Mouse (Mus musculus): ENCODE results near the gene Uox.

The Uox gene

DNA sequence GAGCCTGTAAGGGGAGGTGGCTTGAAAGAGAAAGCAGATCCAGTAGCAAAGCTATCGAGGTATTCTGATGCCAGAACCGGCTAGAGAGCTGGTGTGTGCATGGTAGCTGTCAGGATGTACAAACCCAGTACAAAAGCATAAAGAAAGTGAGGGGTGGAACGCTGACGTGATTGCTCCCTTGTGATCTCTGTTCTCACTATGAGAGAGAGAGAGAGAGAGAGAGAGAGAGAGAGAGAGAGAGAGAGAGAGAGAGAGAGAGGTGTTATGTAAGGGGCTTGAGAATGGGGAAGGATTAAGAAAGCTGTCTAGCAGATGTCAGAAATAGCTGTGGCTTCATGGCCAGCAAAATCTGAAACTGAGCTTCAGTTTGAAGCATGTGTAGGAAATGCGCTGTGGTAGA lies 13.7 kb downstream of the Uox start:
- DNase-seq (ENCODE audit: low spot score in 2 of 2), result no peak

DNA sequence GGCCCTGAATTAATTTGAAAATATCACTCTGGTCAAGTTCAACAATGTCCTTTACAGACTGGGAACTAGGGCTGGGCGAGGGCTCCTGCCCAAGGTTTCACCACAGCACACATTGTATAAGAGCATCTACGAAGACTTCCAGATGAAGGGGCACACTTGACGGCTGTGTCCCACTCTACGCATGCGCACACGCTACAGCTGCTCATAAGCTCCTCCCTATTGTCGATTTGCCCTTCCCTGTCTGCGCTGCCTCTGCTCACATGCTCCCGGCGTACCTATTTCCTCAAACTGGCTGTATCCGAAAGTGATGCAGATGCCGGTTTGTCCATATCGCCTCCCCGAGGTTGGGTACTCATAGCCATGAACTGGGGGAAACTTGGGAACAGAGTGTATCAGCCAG lies 16.4 kb downstream of the Uox start:
- no peak for DNase-seq (ENCODE audit: low spot score in 2 of 2)

DNA sequence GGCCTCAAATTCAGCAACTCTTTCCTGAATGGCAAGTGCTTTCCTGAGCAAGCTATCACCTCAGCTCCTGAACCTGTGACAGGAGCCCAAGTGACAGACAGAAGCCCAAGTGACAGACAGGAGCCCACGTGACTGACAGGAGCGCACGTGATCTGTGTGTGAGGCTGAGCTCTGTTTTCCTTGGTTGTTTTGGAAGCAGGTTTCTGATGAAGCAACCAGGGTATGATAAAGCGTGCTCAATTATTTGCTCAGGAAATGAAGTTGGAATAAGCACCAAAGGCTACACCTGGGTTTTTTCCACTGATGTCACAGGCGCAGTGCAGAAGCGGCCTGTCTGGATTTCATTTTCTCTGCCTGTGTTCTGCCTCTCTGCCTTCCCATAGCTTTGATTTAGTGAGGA lies 19.3 kb downstream of the Uox start:
- DNase-seq (ENCODE audit: low spot score in 2 of 2), result no peak

- no peak for DNase-seq (ENCODE audit: low spot score in 2 of 2)
These were observed 20.9 kb downstream of the Uox start for GRCm38 (mm10) chr3:146591159-146591558.

- no peak for DNase-seq (ENCODE audit: low spot score in 2 of 2)
These were observed 21.4 kb downstream of the Uox start for GRCm38 (mm10) chr3:146591601-146592000.

DNA sequence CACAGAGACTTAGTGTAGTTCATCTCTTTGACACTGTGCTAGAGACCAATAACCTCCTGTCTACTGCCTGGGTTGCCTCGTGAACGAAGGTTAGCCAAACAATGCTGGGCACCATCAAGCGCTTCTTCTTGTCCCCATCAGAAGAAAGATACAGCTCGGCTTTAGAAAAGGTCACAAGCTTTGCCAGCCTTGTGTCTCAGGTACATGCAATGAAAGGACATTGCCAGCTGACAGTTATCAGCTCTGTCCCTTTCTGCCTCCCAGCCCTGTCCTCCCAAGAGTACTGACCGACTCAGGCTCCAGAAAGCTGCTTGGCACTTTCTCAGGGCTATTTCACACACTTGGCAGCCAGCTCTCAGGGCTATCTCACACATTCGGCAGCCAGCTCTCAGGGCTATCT lies 25.2 kb downstream of the Uox start:
- DNase-seq (ENCODE audit: low spot score in 2 of 2), result no peak

DNA sequence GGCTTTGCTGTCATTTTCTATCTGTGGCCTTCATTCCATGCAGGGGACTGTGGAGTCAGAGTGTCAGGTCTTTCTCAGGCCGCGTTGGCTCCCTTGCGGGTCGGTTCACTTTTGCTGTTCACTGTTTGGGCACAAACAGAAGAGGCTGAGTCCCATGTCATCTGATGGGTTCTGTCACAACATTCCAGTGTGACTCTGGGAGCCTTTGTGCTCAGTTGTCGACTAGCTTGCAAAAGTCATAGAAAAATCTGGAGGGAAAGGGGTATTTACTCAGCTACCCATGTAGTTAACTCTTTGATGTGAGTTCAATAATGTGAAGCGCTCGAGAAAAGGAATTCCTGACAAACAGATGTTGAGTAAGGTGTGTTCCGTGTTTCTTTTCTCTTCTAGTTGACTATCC lies 26.2 kb downstream of the Uox start:
- no peak for DNase-seq (ENCODE audit: low spot score in 2 of 2)

DNA sequence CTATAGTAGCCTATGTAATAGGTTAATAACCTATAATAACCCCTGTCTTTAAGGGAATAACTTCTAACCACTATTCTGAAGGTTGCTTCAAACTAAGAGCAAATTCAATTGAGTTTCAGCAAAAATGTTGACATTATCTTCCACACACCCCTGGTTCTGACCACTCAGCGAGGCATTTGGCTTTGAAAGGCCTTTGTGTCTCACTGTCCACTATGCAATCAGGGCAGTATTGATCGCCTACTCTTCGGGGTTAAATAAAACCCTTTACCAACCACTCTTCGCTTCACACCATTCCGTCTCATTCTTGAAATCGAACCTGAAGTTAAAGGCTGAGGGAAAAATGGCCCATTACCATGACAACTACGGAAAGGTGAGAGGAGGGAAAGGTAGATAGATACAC lies 26.6 kb downstream of the Uox start:
- DNase-seq (ENCODE audit: low spot score in 2 of 2), result no peak

DNA sequence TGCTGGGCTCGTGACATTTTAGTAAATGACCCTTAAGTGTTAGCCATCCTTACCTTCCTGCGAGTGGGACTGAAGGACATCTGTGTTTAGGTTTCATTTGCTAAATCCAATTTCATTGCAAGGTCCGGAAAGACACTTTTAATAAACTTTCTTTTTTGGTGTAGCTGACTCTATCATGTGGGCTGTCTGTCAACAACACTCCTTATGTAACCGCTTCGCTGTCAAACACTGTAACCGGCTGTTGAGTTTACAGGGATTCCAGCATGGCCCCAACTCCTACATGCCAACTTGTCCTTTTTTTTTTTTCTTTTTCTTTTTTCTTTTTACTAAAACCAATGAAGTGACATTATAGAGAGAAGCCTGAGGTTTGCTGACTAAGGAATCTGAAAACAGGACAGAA lies 28.2 kb downstream of the Uox start:
- DNase-seq (ENCODE audit: low spot score in 2 of 2), result peak; percentile 44 to 59

GRCm38 (mm10) chr3:146599198-146599900 lies 29.1 kb downstream of the Uox start:
- DNase-seq (ENCODE audit: low spot score in 2 of 2), result no peak

DNA sequence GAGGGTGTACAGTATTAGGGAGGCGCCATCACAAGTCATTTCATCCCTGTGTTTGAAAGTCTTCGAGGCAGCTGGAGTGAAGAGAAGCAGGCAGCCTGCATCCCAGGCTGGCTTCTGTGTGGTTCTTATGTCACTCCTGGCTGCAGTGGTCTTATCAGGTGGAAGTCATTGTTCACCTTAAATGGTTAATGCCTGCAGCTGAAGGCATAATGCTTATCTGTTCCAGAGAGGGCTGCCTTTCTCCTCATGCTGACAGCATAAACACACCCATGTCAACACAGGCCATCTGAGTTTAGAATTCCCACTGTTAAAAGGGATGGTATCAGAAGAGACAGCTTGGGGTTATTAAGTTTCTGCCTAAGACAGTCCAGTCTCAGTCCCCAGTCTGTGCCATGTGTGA lies 31.0 kb downstream of the Uox start:
- no peak for DNase-seq (ENCODE audit: low spot score in 2 of 2)

- no peak for DNase-seq (ENCODE audit: low spot score in 2 of 2)
These were observed 32.3 kb downstream of the Uox start for GRCm38 (mm10) chr3:146602531-146602930.

DNA sequence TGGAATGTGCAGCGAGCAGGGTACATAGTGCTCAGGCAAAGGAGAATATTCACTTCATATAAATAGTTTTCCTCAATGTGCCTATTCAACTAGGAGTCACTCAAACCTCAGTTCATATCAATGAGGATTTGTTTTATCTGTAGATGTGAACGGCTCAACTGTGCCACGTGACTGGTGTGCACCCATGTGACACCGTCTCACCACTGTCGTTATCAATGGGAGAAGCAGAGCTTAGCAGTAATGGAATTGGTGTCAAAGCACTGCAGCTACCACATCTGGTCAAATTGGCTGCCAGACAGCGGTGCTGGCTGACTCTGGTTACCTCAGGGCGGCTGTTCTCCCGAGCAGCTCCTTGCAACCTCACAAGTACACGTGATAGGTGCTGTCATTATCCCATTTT lies 34.4 kb downstream of the Uox start:
- DNase-seq (ENCODE audit: low spot score in 2 of 2), result no peak

- peak; percentile 66 to 77 for DNase-seq (ENCODE audit: low spot score in 2 of 2)
These were observed 37.1 kb downstream of the Uox start for GRCm38 (mm10) chr3:146607368-146607767.

DNA sequence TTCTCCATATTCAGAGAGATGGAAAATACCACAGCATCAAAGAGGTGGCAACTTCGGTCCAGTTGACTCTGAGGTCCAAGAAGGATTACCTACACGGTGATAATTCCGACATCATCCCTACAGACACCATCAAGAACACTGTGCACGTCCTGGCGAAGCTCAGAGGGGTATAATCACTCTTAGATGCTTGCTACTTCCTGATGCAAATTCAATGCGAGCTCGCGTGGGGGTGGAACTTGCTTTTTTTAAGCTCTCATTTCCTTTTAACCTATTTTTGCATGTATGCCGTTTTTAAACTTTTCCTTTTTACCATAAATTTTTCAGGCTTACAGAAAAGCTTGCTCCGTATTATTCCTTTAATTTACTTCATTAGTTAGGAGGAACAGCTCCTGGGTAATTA lies 40.1 kb downstream of the Uox start:
- DNase-seq (ENCODE audit: low spot score in 2 of 2), result peak; percentile 55 to 66

GRCm38 (mm10) chr3:146611261-146611660 lies 41.0 kb downstream of the Uox start:
- no peak for DNase-seq (ENCODE audit: low spot score in 2 of 2)

DNA sequence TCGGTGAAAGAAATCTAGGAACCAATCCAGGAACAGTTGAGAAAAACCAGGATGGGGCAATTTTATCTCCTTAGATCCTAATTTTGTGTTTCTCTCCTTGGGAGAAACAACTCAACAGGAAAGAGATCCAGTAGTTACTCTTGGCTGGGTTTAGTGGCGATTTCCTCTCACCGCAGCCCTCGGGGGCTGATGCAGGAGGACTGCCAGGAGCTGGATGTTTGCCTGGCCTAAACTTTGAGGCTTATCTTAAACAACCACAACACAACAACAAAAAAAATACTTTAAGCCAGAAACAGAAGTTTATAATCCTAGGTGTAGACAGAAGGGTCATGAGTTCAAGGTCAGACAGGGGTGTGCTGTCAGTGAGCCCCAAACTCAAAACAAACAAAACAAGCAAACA lies 41.6 kb downstream of the Uox start:
- DNase-seq (ENCODE audit: low spot score in 2 of 2), result no peak

GRCm38 (mm10) chr3:146615496-146615895 lies 45.3 kb downstream of the Uox start, which contains the start of gene Dnase2b:
Gene Dnase2b (minus strand): TSS chr3:146615596.
- DNase-seq (ENCODE audit: low spot score in 2 of 2), result no peak

- no peak for DNase-seq (ENCODE audit: low spot score in 2 of 2)
These were observed 46.5 kb downstream of the Uox start for GRCm38 (mm10) chr3:146616533-146617283.

- DNase-seq (ENCODE audit: low spot score in 2 of 2), result no peak
These were observed 47.7 kb downstream of the Uox start for GRCm38 (mm10) chr3:146617946-146618345.

- DNase-seq (ENCODE audit: low spot score in 2 of 2), result no peak
These were observed 48.1 kb downstream of the Uox start for GRCm38 (mm10) chr3:146618357-146618756.

DNA sequence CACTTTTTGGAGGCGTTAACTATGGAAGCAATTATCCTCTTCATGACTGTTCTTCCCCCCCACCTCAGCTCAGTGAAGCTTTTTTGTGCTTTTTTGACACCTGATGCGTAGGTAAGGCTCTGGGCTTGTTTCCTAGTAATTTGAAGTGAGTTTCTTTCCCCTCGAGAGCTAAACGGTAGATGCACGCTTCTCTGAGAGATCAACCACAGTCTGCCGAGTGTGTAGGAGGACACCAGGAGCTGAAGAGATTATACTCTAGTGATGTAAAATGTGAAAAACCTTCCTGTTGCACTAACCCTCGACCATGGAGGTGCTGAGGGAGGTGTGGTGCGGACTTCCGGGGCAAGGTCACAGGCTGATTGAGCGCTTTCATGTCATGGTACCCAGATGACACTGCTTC lies 49.9 kb downstream of the Uox start:
- DNase-seq (ENCODE audit: low spot score in 2 of 2), result peak; percentile 68 to 77

DNA sequence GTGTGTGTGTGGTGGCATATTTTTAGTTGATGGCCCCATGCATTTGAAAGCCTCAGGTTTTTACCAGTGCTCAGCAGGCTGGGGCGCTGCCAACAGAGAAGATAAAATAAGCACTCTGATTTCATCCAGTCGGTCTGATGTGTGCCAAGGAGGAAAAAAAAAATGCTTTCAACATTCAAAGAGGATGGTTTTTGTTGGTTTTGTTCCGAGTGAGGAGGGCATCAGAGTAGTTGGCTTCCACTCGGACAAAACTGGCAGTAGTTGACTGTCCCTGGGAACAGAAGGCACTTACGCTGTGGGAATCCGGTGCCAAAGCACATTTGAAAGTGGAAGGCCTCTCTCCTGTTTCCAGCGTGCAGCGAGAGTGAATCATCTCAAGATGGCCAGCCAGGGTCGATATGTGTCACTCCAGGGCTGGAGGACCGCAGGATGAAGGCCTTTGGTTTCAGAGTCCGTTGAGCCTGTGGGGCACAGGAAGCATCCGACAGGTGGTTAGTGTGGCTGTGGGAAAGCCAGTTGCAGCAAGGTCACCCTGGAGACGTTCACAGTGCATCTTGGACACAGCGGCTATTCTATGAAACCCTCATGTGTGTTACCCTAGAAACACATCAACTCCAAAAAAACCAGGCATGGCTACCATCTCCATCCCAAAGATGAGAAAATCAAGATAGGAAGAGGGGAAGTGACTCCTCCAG lies 50.5 kb downstream of the Uox start:
- DNase-seq (ENCODE audit: low spot score in 2 of 2), result peak; percentile 83 to 88

All from right cerebral cortex, adult 2 months (tissue).